Mouse (Mus musculus) kidney, adult 2 months (tissue): ENCODE results near the gene Rps18. TPM values are rescaled to one million over a fixed set of nuclear protein-coding genes. Genes with fewer than 3 reads are reported as not detected.

Source experiments
- DNase-seq: peaks from one replicate; pipeline ENCODE4 v3.0.0; 2021
- H3K27ac ChIP-seq: fragments of 200-500 bp; 2 replicates; pipeline ENCODE4 v1.5.1; 2012; ENCODE audit warnings: low read depth, low read length, control low read depth, inconsistent platforms; ENCODE audit not compliant: insufficient read depth
- H3K27me3 ChIP-seq: fragments of 200-500 bp; replicated peaks from 2 replicates; pipeline ENCODE4 v1.6.1; 2012; ENCODE audit warnings: mild to moderate bottlenecking, moderate library complexity, low read length, inconsistent platforms; ENCODE audit not compliant: control insufficient read depth, insufficient read depth
- H3K36me3 ChIP-seq: fragments of 200-500 bp; 2 replicates; pipeline ENCODE4 v1.6.1; 2012; ENCODE audit warnings: mild to moderate bottlenecking, moderate library complexity, low read length, inconsistent platforms; ENCODE audit not compliant: control insufficient read depth, insufficient read depth
- H3K4me1 ChIP-seq: fragments of 200-500 bp; 2 replicates; pipeline ENCODE4 v1.6.1; 2011; ENCODE audit warnings: low read length; ENCODE audit not compliant: control insufficient read depth, insufficient read depth
- H3K4me3 ChIP-seq: fragments of 200-500 bp; 2 replicates; pipeline ENCODE4 v1.5.1; 2011; ENCODE audit warnings: mild to moderate bottlenecking, low read depth, low read length, control low read depth; ENCODE audit not compliant: insufficient read depth
- CTCF ChIP-seq: fragments of 200-500 bp; conservative IDR thresholded peaks from 2 replicates; pipeline ENCODE4 v1.5.1; 2011; ENCODE audit warnings: low read depth, mild to moderate bottlenecking, control low read depth, low read length, moderate library complexity, mixed read lengths; ENCODE audit not compliant: insufficient read depth, insufficient read length
- POLR2A ChIP-seq: fragments of 200-500 bp; IDR thresholded peaks from one replicate; pipeline ENCODE4 v1.6.1; 2011; ENCODE audit warnings: low read depth, low read length, control low read depth
- WGBS: fragments of 180-500 bp; shearing (Covaris S2); methylation state at CpG from one replicate; pipeline ENCODE4 v1.1.7; 2018; 5-methylcytosine and 5-hydroxymethylcytosine counted together
- polyA plus RNA-seq: library from polyadenylated mRNA; depleted of rRNA; stranded (reverse); fragments of >200 nt; gene quantifications from 2 replicates; pipeline ENCODE4 v1.2.3, GENCODE M21; 2012

The Rps18 gene
- polyA plus RNA-seq, 1 experiment = 406 TPM

GRCm38 (mm10) chr17:33968489-33968888, 12.7 kb upstream of the Rps18 start:
- H3K27ac ChIP-seq = no peak overlapping the region
- 2% methylated on average over 9 of the region's 9 CpGs for WGBS
- DNase-seq = peak; percentile 89

GRCm38 (mm10) chr17:33965846-33966550, 10.2 kb upstream of the Rps18 start:
- Histone ChIP-seq H3K36me3 (no peaks in the 10 kb centered on the region), H3K27ac (no peak overlapping the region), H3K4me3 (no peak overlapping the region), H3K27me3 (no peaks in the 10 kb centered on the region), H3K4me1 (no peaks in the 10 kb centered on the region; the same call in 1 of the 2 replicates)
- 85% methylated on average over 16 of the region's 16 CpGs for WGBS
- TF ChIP-seq POLR2A (no peak), CTCF (no peak)
- no peak for DNase-seq

More at GRCm38 (mm10) chr17:33968489-33968888, 12.7 kb upstream of the Rps18 start:
- no peaks in the 10 kb centered on the region for H3K27me3 ChIP-seq
- no peaks in the 10 kb centered on the region for H3K36me3 ChIP-seq
- TF ChIP-seq CTCF (peak; percentile 92), POLR2A (no peak)
- H3K4me1 ChIP-seq = no peaks in the 10 kb centered on the region; the same call in 1 of the 2 replicates
- no peak overlapping the region for H3K4me3 ChIP-seq

- Histone ChIP-seq H3K36me3 (no peaks in the 10 kb centered on the region; the same call in 1 of the 2 replicates), H3K27ac (no peak overlapping the region), H3K4me1 (no peaks in the 10 kb centered on the region; the same call in 1 of the 2 replicates), H3K4me3 (no peak overlapping the region), H3K27me3 (no peaks in the 10 kb centered on the region)
- 80% methylated on average over 17 of the region's 17 CpGs for WGBS
- no peak for DNase-seq
- TF ChIP-seq POLR2A (no peak), CTCF (no peak)
These were observed 9.5 kb upstream of the Rps18 start for GRCm38 (mm10) chr17:33965082-33965845.

GRCm38 (mm10) chr17:33962876-33963275, 7.1 kb upstream of the Rps18 start:
- Histone ChIP-seq H3K4me3 (no peak overlapping the region), H3K4me1 (no peaks in the 10 kb centered on the region), H3K36me3 (no peaks in the 10 kb centered on the region; the same call in none of the 2 replicates), H3K27me3 (no peaks in the 10 kb centered on the region), H3K27ac (no peak overlapping the region)
- 89% methylated on average over 7 of the region's 7 CpGs for WGBS
- DNase-seq = no peak
- TF ChIP-seq CTCF = no peak

GRCm38 (mm10) chr17:33959948-33960347, 4.1 kb upstream of the Rps18 start:
- no peak for DNase-seq
- TF ChIP-seq CTCF (no peak), POLR2A (no peak)
- Histone ChIP-seq H3K27ac (no peak overlapping the region), H3K4me3 (no peak overlapping the region), H3K36me3 (no peaks in the 10 kb centered on the region; the same call in none of the 2 replicates), H3K4me1 (peaks cover 4% of the 10 kb centered on the region; the same call in 1 of the 2 replicates), H3K27me3 (no peaks in the 10 kb centered on the region)
- 94% methylated on average over 15 of the region's 15 CpGs for WGBS

GRCm38 (mm10) chr17:33959135-33959534, 3.3 kb upstream of the Rps18 start:
- H3K27me3 ChIP-seq = no peaks in the 10 kb centered on the region
- H3K27ac ChIP-seq = no peak overlapping the region
- no peaks in the 10 kb centered on the region; the same call in none of the 2 replicates for H3K36me3 ChIP-seq
- H3K4me1 ChIP-seq = peaks cover 10% of the 10 kb centered on the region; the same call in 1 of the 2 replicates
- TF ChIP-seq POLR2A (no peak), CTCF (no peak)
- H3K4me3 ChIP-seq = no peak overlapping the region
- 96% methylated on average over 13 of the region's 13 CpGs for WGBS
- DNase-seq = no peak

GRCm38 (mm10) chr17:33958451-33958850, 2.6 kb upstream of the Rps18 start:
- 94% methylated on average over 11 of the region's 11 CpGs for WGBS
- H3K27me3 ChIP-seq = no peaks in the 10 kb centered on the region
- no peak for DNase-seq
- H3K36me3 ChIP-seq = no peaks in the 10 kb centered on the region; the same call in none of the 2 replicates
- no peak overlapping the region for H3K27ac ChIP-seq
- TF ChIP-seq CTCF (no peak), POLR2A (no peak)
- peaks cover 11% of the 10 kb centered on the region; the same call in 1 of the 2 replicates for H3K4me1 ChIP-seq
- no peak overlapping the region for H3K4me3 ChIP-seq
